Mouse (Mus musculus) thymus, postnatal 25 days (tissue): Measurements from ENCODE around the gene Trpm7.
"Not testable (repeated sequence)": the region's sequence is repeated elsewhere in the genome, so short reads cannot be mapped to it uniquely, and the experiment has no call there.

Experiments used
- DNase-seq: peaks from one replicate; pipeline ENCODE4 v3.0.0; 2022

Gene Trpm7

DNA sequence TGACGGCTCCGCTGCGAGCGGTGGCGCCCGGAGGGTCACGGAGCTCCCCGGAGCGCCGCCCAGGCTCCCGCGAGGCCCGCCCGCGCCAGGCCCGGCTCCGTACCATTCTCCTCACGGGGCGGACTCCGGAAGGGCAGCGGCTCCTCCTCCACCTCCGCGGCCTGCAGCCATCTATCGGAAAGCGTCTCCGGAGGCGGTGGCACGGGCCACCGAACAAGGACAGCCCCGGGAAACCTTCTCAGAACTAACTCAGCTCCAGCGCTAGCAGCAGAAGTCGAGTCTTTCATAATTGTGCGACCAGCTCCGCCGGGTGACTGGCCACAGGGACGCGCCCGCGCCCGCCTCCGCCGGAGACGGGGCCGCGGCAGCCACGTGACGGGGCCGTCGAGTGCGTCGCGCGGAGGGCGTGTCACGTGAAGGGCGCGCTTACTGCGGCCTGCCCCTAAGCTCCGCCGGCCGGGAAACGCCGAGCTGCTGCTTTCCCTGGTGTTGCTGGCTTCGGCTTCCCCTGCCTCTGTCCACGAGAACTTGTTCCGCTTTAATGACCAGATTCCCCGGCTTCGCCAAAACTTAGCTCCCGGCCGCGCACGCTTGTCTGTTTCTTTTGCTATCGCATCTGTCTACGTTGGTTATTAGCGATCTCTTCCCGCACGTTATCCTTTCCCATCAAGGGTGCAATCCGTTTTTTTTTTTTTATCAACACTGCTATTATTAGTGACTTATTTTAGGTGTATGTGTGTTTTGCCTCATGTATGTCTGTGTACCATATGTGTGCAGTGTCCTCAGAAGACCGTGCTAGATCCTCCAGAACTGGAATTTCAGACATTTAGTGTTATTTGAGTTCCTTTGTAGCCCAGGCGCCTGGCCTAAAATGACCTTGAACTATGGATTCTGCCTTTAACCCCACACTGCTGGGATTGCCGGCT lies at the start of gene Trpm7:
Gene Trpm7, minus strand, starts transcription at position 360 of the 926 bp plus-strand sequence.
- DNase-seq, result peak; percentile 88

DNA sequence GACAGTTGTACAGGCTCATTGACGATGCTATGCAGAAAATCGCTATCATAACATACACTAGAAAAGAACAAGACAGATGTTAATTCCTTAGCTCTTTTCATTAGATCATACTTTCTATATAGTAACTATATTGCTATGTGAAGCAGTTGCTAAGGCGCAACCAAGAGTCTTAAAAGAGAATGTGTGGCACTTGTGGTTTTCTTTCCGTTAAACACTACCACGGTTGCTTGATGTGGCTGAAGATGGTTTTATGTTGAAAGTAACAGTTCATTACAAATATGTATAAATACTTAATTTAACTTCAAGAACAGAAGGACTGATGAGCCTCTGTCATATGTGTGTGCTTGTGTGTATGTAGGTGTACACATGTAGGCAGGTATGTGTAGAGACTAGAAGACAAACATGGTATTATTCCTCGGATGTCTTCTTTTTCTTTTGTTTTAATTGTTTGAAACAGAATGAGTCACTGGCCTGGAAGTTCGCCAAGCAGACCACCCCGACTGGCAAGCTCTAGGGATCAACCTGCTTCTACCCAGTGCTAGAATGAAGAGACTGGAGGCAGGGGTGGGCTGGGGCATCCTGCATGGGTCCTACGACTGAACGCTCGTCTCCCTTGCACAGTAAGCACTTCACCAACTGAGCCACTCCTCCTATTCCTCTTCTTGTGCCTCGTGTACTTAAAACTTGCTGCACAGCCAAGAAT lies 44.5 kb upstream of the Trpm7 start:
- DNase-seq, result peak; percentile 38

DNA sequence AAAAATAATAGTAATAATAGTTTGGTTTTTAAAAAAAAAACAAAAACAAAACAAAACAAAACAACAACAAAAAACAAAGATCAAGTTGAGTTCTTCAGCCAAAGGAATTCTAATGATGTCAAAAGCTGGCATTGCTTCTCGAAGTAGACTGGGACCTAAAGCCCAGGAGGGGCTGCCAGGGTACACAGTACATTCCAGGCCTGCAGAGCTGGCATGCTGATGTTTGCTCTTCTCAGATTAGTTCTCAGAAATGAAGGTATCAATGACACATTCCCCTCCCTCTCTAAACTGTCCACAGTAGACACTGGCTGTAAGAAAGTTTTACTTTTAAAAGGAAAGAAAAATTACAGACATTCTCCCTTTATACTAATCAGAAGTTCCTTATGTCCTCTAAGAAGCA lies 40.2 kb upstream of the Trpm7 start:
- DNase-seq, result no peak

DNA sequence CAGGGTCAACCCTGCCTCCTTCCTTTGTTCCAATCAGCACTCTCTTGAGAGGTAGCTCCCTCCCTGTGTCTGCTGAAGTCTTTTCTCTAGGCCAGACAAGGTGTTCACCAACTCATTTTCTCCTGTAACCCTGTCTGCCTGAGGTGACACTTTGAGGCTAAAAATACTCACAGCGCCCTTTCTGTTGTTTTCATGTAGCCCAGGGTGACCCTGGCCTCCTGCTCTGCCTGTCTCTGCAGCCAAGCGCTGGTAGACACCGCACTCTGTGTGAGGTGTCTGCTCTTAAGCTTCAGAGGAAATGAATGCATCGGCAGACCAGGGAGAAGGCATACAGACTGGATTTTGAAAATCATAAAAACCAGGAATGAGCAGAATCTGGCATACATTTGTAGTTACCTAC lies 38.1 kb upstream of the Trpm7 start:
- DNase-seq, result no peak

DNA sequence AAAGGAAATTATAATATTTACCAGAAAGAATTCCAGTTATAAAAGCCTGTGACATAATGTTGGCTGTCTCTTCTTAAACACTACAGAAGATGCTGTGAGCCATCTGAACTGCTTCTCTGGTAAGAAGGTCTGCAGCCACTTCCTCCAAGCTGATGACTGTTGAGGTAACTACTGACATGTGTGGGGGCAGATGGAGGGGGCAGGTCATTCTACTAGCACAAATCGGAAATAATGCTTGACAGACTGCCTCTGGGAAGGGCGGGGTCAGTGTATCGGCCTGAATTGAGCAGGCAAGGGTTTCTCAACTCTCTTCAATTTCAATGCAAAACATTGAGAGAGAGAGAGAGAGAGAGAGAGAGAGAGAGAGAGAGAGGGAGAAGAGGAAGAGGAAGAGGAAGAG lies 28.1 kb upstream of the Trpm7 start:
- DNase-seq, result no peak

DNA sequence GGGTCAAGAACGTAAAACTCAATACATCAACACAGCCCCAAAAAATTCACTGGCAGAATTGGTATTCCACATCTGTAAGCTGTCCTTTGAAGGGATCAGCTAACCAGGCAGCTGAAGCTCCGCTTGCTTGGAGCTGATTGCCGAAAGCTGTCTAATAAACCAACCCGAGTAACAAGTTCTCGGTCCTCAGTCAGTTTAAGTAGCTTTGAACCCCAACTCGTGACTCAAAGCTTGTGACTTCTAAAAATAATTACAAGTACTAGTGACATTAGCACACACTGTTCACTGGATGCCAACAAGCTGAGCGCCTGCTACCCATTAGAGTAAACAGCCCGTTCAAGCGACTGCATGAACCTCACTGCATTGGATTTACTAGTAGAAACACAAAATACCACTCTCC lies 21.5 kb upstream of the Trpm7 start:
- no peak for DNase-seq

DNA sequence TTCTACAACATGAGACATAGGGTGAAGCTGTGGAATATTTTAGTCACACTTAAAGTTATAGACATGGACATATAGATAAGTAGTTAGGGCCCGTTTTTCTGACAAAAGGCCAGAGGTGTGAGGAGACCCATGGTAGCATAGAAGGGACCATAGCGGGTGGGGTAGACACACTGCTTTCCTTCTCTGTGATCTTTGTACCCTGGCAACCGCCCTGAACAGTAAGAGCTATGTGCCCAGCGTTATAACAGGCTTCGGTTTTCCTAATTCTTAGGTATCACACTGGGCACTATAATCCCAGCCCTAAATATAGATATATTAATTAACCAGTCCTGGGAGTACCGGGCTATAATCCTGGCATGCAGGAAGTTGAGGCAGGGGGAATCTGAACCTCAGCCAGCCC lies 20.9 kb upstream of the Trpm7 start:
- no peak for DNase-seq

DNA sequence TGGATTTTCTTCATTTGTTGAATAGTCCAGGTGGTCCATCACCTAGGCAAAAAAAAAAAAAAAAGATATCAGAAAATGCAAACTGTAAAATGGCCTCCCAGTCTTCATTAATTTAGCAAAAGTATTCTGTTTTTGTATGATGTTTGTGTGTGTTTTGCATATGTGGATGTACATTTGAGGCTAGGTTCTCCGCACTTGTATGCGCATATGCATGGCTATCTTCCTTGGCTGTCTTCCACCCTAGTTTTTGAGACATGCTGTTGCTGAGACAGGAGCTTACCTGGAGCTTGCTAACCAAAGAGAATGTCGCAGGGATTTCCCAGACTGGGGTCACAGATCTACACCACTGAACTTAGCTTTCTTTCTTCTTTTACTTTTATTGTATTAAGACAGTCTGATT lies 18.2 kb upstream of the Trpm7 start:
- DNase-seq, result no peak

DNA sequence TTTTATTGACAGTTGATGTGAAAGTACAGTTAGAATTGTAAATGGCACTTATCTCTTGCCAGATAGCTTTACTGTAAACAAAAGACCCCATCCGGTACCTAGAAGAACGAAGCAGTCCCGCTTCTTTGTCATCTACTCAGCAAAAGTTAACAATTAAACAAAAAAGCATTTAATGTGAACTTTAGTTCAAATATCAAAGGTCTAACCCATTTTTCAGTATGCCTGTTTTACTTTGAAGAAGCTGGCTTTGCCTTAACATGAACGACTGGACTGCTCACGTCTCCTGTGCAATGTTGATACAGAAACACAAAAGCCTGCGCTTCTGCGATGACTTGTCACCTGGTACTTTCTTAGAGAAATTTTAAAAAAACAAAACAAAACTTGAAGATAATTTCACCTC lies 16.3 kb upstream of the Trpm7 start:
- DNase-seq, result no peak

DNA sequence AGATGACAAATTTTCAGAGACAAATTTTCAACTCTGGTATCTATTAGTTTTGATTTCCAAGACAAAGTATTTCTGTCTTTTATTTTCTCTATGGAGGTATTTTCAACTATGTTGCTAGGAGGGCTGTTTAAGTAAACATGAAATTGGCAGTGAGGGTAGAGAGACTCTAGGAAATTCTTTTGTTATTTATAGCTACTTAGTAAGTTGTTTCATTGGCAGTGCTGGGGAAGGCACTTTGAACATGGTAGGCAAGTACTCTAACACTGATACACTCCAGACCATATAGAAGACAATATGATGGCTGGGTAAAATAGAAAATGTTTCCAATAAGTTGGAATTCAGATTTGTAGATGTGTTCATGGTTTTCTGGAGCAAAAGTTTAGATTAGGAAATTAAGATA lies 15.7 kb upstream of the Trpm7 start:
- DNase-seq, result no peak

DNA sequence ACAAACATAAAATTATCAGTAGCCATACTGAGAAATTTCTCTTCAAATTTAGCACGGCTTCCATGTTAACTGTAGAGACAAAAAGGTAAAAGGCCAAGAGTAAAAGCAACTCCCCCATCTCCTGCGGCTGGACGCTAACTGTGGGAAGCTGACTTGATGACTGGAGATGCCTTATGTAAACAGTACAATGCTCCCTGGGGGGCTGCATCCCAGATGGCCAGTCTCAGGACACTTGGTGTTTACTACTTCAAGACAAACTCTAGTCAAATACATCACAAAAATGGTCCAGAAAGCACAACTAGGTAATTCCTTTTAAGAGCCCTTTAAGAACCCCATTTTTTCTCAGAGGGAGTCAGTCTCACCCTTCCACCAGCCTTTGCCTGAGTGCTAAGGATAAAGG lies 11.1 kb upstream of the Trpm7 start:
- no peak for DNase-seq

DNA sequence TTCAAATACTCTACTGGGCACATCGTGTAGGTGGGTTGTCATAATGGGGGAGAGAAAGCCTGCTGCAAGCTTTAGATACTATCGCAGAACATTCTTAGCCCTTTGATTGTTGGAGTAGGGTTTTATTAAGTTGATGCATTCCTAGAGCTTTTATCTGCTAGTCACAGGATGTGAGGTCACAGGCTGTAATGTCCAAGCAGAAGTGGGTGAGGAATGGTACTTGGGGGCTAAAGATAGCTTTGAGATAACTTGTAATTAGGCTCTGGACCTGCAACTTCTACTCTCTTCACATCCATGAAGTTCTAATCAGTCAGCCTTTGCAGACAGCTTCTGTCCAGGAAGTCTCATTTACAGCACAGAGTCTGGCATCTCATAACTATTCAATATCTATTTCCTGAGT lies 9.8 kb upstream of the Trpm7 start:
- no peak for DNase-seq

DNA sequence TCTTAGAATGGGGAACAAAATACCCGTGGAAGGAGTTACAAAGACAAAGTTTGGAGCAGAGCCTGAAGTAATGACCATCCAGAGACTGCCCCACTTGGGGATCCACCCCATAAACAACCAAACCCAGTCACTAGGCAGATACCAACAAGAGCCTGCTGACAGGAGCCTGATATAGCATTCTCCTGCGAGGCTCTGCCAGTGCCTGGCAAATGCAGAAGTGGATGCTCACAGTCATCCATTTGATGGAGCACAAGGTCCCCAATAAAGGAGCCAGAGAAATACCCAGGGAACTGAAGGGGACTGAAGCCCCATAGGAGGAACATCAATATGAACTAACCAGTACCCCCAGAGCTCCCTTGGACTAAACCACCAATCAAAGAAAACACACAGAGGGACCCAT lies 6.7 kb upstream of the Trpm7 start:
- not testable (repeated sequence) for DNase-seq

DNA sequence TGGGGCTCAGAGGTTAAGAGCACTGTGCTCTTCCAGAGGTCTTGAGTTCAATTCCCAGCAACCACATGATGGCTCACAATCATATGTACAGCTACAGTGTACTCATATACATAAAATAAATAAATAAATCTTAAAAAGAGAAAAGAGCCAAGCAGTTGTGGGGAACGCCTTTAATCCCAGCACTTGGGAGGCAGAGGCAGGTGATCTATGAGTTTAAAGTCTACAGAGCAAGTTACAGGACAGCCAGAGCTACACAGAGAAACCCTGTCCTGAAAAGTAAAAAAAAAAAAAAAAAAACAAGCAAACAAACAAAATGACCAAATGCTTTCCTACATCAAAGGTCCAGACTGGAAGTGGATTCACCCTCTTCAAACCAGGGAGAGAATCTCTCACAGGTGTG lies 2.0 kb upstream of the Trpm7 start:
- no peak for DNase-seq

DNA sequence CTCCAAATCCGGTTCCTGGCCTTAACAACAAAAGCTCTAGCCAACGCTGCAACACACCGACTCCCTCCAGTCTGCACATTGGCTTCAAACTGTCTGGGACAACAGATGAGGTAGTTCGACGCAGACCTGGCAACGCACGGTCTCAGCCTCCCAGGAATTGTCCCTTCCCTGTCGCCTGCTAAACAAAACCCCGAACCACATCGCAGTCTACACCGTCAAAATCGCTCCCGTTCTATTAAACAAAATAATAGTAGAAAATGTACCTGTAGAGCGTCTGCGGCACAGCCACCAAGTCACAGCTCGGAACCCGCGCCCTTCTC lies 554 bp downstream of the Trpm7 start:
- DNase-seq, result no peak

DNA sequence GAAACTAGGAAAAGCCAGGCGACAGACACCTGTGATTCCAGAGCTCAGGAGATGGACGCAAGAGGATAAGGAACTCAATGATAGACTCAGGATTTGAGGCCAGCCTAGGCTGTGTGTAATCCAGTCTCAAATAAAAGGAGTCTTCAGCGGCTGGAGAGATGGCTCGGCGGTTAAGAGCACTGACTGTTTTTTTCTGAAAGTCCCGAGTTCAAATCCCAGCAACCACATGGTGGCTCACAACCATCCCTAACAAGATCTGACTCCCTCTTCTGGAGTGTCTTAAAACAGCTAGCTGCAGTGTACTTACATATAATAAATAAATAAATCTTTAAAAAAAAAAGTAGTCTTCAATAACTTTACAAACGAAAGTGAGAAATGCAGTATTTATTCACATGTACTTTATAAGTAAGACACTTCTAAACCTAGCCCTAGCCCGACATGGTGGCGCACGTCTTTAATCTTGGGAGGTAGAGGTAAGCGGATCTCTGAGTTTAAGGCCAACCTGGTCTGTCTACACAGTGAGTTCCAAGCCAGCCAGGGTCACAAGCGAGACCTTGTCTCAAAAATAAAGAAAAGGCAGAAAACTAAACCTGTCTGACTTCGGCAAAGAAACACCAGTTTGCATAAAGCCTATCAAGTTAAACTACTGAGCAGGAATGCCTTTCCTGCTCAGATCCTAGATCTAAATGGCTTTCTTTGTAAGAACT lies 1.1 kb downstream of the Trpm7 start:
- peak; percentile 23 for DNase-seq

DNA sequence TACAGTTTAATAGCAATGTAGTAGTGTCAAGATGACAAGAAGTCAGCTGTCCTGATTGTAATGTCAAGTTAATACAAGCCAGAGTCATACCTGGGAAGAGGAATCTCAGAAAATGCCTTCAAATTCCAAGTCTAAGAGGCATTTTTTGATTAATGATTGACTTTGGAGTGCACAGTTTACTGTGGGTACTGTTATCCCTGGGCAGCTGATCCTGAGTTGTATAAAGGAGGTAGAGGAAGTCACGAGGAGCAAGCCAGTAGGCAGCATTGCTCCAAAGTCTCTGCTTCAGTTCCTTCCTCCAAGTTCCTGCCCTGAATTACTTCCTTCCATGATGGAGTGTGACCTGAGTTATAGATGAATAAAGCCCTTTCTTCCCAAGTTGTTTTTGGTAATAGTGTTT lies 9.7 kb downstream of the Trpm7 start:
- DNase-seq, result no peak

DNA sequence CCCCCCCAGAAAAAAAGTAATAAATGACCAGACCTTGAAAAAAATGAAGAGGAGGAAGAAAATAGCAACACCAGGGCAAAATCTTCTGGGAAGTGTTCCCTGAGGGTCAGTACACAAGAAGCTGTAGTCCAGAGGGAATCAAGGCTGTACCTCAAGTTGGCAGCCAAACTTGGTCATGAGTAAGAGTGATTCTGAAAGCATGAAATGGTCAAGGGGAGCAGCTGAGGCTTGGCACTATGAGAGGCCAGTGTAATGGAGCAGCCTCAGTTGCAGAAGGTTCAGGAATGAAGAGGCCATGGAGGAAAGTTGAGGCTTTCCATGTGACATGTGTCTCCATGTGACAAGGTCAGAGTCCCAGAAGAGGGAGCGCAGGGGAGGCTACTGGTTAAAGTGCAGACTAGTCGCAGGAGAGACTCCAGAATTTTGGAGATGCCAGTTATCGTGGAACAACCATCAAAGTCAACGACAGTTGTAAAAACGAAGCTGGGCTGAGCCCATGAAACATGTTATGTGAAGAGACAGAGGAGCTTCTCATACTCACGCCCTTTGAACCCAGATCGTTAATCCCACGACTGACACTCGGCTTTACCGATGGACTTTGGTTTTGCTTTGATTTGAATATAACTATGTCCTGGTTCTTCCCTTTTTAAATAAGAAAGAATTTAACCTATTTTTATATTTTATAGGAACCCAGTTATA lies 10.4 kb downstream of the Trpm7 start:
- no peak for DNase-seq

DNA sequence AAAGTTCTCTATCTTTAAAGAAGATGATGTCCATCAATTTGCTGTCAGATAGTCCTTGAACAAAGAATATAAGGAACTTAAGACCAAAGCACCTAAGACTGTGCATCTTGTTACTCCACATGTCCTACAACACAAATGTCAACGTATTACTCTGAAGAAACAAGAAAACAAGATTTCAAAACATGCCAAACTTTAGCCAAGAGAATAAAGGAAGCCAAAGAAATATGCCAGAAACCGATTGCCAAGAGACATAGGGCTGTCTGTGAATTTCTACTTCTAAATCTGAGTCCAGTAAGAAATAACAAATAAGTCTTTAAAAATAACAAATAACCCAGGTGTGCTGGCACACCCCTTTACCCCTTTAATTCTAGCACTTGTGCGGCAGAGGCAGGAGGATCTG lies 11.0 kb downstream of the Trpm7 start:
- DNase-seq, result no peak

DNA sequence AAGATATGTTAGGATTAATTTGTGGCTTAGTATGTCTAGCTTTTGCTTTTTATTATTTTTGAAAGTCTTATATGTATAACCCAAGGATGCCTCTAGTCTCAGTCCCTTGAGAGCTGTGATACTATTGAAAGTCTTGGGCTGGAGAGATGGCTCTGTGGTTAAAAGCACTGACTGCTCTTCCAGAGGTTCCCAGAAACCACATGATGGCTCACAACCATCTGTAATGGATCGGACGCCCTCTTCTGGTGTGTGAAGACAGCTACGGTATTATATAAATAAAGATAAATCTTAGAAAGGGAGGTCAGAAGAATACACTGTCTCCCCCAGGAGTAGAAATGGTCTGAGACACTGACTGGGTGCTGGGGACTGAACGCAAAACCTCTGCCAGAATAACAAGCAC lies 31.3 kb downstream of the Trpm7 start:
- no peak for DNase-seq

DNA sequence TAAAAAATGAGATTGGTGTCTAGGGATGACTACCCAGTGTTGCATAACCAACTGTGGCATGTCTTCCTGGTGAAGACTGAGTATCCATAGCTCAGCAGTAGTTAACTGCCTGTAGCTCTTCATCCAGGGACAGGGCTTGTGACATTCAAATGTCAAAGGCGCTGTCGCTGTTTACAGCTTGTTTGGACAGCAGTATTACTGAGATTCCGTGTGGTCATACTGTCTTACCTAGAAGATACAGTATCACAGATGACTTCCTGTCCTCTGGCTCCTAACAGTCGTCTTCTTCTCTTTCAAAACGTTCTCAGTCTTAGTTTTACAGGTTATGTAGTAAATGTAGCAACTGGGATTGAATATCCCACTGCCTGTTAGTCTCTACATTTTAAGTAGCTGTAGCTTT lies 37.2 kb downstream of the Trpm7 start:
- DNase-seq, result no peak

DNA sequence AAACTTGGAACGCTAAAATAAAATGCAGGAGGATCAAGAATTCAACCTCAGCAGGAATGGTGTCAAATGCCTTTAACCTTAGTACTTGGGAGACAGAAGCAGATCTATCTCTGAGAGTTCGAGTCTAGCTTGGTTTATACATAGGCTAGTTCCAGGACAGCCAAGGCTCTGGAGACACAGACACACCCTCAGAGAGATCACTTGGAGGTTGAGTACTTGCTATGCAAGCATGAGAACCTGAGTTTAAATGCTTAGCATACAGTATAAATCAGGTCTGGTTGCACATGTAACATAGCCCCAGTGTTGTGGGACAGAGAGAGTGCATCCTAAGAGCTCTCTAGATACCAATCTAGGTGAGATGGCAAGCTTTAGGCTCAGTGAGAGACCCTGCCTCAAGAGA lies 58.6 kb downstream of the Trpm7 start:
- no peak for DNase-seq

DNA sequence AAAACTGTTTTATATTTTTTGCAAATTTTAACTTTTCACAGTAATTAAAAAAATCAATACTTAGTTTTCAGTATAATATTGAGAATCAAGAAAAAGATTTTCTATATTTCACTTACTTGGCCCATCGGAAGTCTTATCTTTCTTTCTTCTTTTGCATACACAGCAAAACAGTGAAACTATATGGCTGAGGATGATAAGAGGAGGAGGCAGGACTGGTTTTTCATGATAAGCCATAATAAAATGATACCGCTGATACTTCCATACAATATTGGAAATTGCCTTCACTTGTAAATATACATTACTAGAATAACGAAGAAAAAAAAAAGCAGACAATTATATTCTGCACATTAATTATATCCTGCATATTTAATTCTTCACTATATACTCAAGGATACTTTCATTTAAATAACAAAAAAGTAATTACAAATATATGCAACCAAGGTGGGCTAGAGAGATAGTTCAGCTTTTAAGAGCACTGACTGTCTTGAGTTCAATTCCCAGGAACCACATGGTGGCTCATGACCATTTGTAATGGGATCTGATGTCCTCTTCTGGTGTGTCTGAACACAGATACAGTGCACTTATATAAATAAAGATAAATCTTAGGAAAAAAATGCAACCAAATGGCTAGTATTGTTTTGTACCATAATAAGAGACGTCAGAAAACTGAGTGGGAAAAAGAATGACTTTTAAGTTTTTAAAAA lies 59.2 kb downstream of the Trpm7 start:
- no peak for DNase-seq
